Mouse (Mus musculus) heart, embryonic 13.5 days (tissue): ENCODE measurements around the gene Tex101. TPM values are rescaled to one million over a fixed set of nuclear protein-coding genes. Genes with fewer than 3 reads are reported as not detected.
"Not testable (repeated sequence)": the region's sequence is repeated elsewhere in the genome, so short reads cannot be mapped to it uniquely, and the experiment has no call there.

Experiments
- ATAC-seq: fragments of 200-750 bp; cut with Nextera tagmentation; 2 replicates; pipeline ENCODE4 v1.8.0; 2017; ENCODE audit warnings: moderate TSS enrichment; ENCODE audit not compliant: insufficient number of reproducible peaks, low FRiP score, low TSS enrichment; ENCODE audit errors: extremely low read depth
- H3K27ac ChIP-seq: fragments of 300-500 bp; sonication (generic); replicated peaks from 2 replicates; pipeline ENCODE4 v1.5.1; 2015; ENCODE audit warnings: moderate library complexity, mild to moderate bottlenecking, inconsistent platforms
- H3K27me3 ChIP-seq: fragments of 300-500 bp; sonication (generic); replicated peaks from 2 replicates; pipeline ENCODE4 v1.6.1; 2015; ENCODE audit warnings: mild to moderate bottlenecking, inconsistent platforms
- H3K36me3 ChIP-seq: fragments of 300-500 bp; sonication (generic); 2 replicates; pipeline ENCODE4 v1.6.1; 2015; ENCODE audit warnings: mild to moderate bottlenecking, inconsistent platforms
- H3K4me1 ChIP-seq: fragments of 300-500 bp; sonication (generic); 2 replicates; pipeline ENCODE4 v1.6.1; 2015; ENCODE audit warnings: inconsistent platforms
- H3K4me2 ChIP-seq: fragments of 300-500 bp; sonication (generic); 2 replicates; pipeline ENCODE4 v1.6.1; 2015; ENCODE audit warnings: inconsistent platforms, mild to moderate bottlenecking, moderate library complexity
- H3K4me3 ChIP-seq: fragments of 300-500 bp; sonication (generic); 2 replicates; pipeline ENCODE4 v1.5.1; 2015; ENCODE audit warnings: moderate library complexity, mild to moderate bottlenecking, inconsistent platforms
- H3K9ac ChIP-seq: fragments of 300-500 bp; sonication (generic); 2 replicates; pipeline ENCODE4 v1.6.1; 2015; ENCODE audit warnings: inconsistent platforms, mild to moderate bottlenecking, moderate library complexity
- H3K9me3 ChIP-seq: fragments of 300-500 bp; sonication (generic); 2 replicates; pipeline ENCODE4 v1.6.1; 2016; ENCODE audit warnings: inconsistent platforms
- WGBS: fragments of 180-500 bp; shearing (Covaris S2); methylation state at CpG from one replicate; pipeline ENCODE4 v1.1.7; 2015; ENCODE audit warnings: mixed read lengths; 5-methylcytosine and 5-hydroxymethylcytosine counted together
- polyA plus RNA-seq: library from polyadenylated mRNA; unstranded; fragments of >200 nt; fragmentation: Nextera tagmentation; extraction: Ambion mirVana; gene quantifications from 2 replicates; pipeline ENCODE4 v1.2.1, GENCODE M21; 2015

Tex101 gene
- polyA plus RNA-seq, 1 experiment from 2014 or later = not detected

DNA sequence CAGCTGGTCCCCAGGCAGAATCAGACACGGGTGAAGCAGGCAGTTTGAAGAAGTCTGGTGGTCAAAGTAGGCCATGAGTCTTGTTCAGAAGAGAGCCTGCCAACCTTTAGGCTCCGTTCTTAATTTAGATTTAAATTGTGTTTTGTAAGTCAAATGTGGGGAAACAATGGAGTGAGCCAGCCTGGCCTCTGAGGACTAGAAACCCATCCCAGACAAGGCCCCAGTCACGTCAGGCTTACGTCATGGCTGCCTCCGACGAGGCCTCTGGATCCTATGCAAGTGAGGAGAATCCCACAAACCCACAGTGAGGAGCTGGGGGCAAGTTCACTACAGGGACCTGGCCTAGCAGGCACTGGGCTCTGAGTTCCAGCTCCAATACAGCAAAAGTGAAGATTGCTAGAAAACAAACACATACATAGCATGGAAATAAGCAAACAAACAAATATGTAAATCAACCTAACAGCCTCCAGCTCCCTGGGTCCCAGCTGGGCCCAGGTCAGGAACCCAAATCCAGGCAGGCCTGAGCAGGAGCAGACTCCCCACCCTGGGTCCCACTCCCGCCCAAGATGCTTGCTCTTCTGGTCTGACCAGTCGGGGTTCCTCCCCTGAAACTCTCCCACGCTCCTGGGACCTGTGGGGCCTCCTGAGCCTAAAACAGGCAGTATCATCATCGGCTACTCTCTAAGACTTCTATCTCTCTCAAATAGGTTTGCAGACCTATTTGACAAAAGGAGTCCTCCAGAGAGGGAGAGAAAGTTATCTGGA, 46.2 kb downstream of the Tex101 start:
- H3K9me3 ChIP-seq = no peaks in the 10 kb centered on the region
- H3K36me3 ChIP-seq = no peaks in the 10 kb centered on the region
- peaks cover 35% of the 10 kb centered on the region for H3K27me3 ChIP-seq
- no peak overlapping the region for H3K4me3 ChIP-seq
- no peak overlapping the region for H3K4me2 ChIP-seq
- 75% methylated on average over 10 of the region's 10 CpGs for WGBS
- ATAC-seq = no peak
- peaks cover 4% of the 10 kb centered on the region for H3K4me1 ChIP-seq
- H3K27ac ChIP-seq = no peak overlapping the region
- no peak overlapping the region for H3K9ac ChIP-seq

DNA sequence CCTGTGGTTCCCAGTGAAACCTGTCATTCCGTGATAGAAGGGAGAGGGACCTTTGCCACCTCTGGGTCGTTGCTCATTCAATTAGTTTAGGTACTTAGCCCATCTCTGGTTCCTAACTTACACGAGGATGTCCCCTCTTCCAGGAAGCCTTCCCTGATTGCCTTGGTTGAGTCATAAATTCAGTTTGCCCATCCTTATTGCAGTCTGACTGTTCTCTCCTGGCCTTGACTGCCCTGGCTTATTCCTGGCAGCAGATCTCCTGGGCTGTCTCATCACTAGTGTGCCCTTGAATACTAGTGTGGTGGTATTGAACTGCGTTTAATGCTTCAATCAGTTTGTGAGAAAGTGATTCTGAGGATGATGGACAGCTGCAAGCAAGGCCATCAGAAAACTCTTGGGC, 46.8 kb downstream of the Tex101 start:
- WGBS = 68% methylated on average over 4 of the region's 4 CpGs
- Histone ChIP-seq H3K4me1 (peaks cover 4% of the 10 kb centered on the region), H3K9me3 (no peaks in the 10 kb centered on the region), H3K27ac (no peak overlapping the region), H3K9ac (no peak overlapping the region), H3K36me3 (no peaks in the 10 kb centered on the region), H3K27me3 (peaks cover 35% of the 10 kb centered on the region), H3K4me3 (no peak overlapping the region), H3K4me2 (peak overlapping the region; percentile 71; the same call in 1 of the 2 replicates)
- ATAC-seq = no peak

DNA sequence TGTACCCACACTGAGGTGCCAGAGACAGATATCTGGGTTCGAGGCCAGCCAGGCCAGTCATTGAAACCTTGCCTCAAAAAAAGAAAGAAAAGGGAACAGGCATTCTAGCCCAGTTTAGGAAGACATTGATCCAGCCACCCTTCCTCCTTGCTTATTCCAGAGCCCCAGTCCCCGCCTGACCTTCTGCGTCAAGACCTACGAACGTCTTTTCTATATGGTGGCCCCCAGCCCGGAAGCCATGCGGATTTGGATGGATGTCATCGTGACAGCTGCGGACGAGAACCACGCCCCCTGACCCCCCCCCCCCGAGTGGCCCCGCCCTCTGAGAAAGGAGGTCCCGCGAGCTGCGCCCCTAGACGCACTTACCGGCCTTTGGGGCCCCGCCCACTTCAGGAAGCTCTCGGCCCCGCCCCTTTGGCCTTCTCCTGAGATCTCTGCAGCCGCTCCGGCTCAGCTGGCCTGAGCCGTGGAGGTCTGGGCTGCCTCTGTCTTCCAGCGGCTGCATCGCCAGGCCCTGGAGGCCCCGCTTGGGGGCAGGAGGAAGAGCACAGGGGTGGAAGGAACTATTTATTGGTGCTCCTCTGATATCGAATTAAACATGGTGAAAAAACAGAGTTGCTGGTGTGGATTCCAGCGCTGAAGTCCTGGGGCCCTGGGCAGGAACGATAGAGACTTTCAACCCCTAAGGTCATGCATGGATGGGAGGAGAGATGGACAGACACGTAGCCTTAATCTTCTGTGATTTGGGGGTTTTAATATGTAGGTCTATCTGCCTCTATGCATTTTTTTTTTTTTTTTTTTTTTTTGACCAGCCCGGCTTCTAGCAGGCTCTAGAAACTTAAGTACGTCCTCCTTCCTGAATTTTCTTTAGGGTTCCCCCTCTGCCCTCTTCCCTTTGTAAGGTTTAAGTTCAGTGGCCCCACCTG, 47.5 kb downstream of the Tex101 start:
- Histone ChIP-seq H3K9ac (peak overlapping the region; percentile 80), H3K9me3 (no peaks in the 10 kb centered on the region), H3K4me1 (peaks cover 4% of the 10 kb centered on the region), H3K27me3 (peaks cover 32% of the 10 kb centered on the region), H3K36me3 (no peaks in the 10 kb centered on the region), H3K4me2 (peak overlapping the region; percentile 71), H3K27ac (no peak overlapping the region), H3K4me3 (peak overlapping the region; percentile 49)
- WGBS = 9% methylated on average over 33 of the region's 33 CpGs
- ATAC-seq = peak; percentile 62; the same call in 1 of the 2 replicates

DNA sequence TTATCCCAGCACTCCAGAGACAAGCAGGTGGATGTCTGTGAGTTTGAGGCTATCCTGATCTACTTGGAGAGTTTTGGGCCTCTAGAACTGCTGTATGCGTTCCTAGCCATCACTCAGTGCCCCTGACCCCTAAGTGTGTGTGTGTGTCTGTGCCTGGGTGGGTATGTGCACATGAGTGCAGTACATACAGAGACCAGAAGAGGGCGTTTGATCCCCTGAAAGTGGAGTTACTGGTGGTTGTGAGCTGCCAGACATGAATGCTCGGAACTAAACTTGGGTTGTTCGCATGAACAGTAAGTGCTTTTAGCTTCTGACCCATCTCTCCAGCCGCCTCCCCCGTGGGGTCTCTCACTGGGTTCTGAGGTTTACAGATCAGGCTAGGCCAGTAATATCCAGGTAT, 53.5 kb downstream of the Tex101 start:
- ATAC-seq = no peak
- Histone ChIP-seq H3K4me2 (no peak overlapping the region), H3K4me3 (no peak overlapping the region), H3K27me3 (peaks cover 42% of the 10 kb centered on the region), H3K27ac (no peak overlapping the region), H3K4me1 (no peaks in the 10 kb centered on the region), H3K36me3 (no peaks in the 10 kb centered on the region), H3K9ac (no peak overlapping the region), H3K9me3 (peaks cover 8% of the 10 kb centered on the region; the same call in 1 of the 2 replicates)
- 73% methylated on average over 6 of the region's 6 CpGs for WGBS

DNA sequence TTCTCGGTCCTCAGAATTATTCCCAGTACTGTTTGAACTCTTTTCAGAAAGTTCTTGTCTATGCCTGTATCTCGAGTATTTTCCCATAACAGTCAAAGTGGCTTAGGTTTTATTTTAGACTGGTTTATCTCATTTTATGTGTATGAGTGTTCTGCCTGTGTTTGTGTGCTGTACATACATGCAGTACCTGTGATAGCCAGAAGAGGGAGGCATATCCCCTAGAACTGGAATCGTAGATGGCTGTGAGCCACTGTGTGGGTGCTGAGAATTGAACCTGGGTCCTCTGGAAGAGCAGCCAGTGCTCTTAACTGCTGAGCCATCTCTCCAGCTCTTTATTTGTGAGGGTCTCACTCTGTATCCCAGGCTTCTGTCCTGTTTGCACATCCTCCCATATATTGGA, 55.3 kb downstream of the Tex101 start:
- H3K27ac ChIP-seq = no peak overlapping the region
- H3K27me3 ChIP-seq = peaks cover 26% of the 10 kb centered on the region
- WGBS = 71% methylated on average over 3 of the region's 3 CpGs
- no peak overlapping the region for H3K9ac ChIP-seq
- ATAC-seq = no peak
- no peak overlapping the region for H3K4me3 ChIP-seq
- H3K4me1 ChIP-seq = no peaks in the 10 kb centered on the region
- H3K4me2 ChIP-seq = no peak overlapping the region
- no peaks in the 10 kb centered on the region for H3K36me3 ChIP-seq
- H3K9me3 ChIP-seq = peaks cover 8% of the 10 kb centered on the region; the same call in 1 of the 2 replicates

DNA sequence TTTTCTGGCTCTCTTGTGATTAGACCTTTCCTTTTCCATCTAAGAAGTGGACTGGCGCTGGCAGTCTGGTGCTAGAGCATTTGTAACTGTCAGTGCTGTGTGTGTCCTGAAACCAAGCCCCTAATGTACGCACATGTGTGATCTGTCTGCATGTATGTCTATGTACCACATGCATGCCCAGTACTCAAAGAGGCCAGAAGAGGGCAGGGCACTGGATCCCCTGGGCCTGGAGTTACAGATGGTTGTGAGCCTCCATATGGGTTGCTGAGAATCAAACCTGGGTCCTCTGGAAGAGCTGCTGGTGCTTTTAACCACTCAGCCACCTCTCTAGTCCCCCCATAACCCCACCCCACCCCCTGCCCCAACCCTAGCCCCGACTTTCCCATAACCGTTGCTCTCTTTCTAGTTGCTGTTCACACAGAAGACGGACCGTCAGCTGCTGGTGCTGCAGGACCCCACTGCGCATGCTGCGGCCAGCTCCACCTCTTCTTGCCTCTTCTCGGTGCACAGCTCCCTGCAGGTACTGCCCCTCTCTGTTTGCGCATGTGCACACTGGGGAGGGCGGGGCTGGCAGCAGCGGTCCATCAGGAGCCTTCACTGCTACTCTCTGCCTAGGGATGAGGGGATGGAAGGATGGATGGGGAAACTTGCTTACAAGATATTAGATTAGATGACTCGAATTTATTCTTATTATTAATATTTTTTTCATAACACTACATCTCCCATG, 56.6 kb downstream of the Tex101 start:
- WGBS = 41% methylated on average over 13 of the region's 13 CpGs
- ATAC-seq = no peak
- no peak overlapping the region for H3K9ac ChIP-seq

DNA sequence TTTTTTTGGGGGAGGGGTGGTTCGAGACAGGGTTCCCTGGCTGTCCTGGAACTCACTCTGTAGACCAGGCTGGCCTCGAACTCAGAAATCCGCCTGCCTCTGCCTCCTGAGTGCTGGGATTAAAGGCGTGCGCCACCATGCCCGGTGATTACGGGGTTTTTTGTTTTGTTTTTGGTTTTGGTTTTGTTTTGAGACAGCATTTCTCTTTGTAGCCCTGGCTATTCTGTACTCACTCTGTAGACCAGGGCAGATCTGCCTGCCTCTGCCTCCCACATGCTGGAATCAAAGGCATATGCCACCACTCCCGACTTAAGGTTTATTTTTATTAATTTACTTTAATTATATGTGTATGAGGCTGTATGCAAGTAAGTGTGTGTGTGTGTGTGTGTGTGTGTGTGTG, 58.1 kb downstream of the Tex101 start:
- H3K4me2 ChIP-seq, H3K4me3 ChIP-seq, H3K9me3 ChIP-seq, H3K9ac ChIP-seq, H3K36me3 ChIP-seq, H3K4me1 ChIP-seq, H3K27ac ChIP-seq, ATAC-seq: not testable (repeated sequence)
- H3K27me3 ChIP-seq = peaks cover 29% of the 10 kb centered on the region
- 84% methylated on average over 8 of the region's 8 CpGs for WGBS

More for the DNA sequence above, 56.6 kb downstream of the Tex101 start:
- Histone ChIP-seq H3K4me3 (no peak overlapping the region), H3K36me3 (no peaks in the 10 kb centered on the region), H3K4me1 (no peaks in the 10 kb centered on the region), H3K27me3 (peaks cover 18% of the 10 kb centered on the region), H3K4me2 (no peak overlapping the region), H3K9me3 (peaks cover 8% of the 10 kb centered on the region; the same call in 1 of the 2 replicates), H3K27ac (no peak overlapping the region)

Other genes with a start within 250 kb of the Tex101 start
- not detected in 2 replicates for gene Irgc1, start 224.4 kb downstream of the Tex101 start, polyA plus RNA-seq
- gene Plaur, start 214.2 kb downstream of the Tex101 start, polyA plus RNA-seq = 8.3 and 9.8 TPM in 2 replicates
- 0.60 and 0.80 TPM in 2 replicates for gene Cadm4, start 194.7 kb downstream of the Tex101 start, polyA plus RNA-seq
- 32.9 and 36.7 TPM in 2 replicates for gene Zfp428, start 169.7 kb downstream of the Tex101 start, polyA plus RNA-seq
- gene AC161166.1, start 164.2 kb downstream of the Tex101 start, polyA plus RNA-seq = 0.17 and 0.18 TPM in 2 replicates
- 4.6 and 5.6 TPM in 2 replicates for gene Irgq, start 146.0 kb downstream of the Tex101 start, polyA plus RNA-seq
- not detected in 2 replicates for gene Pinlyp, start 130.6 kb downstream of the Tex101 start, polyA plus RNA-seq
- 72.9 and 77.8 TPM in 2 replicates for gene Xrcc1, start 130.4 kb downstream of the Tex101 start, polyA plus RNA-seq
- gene Ethe1, start 89.1 kb downstream of the Tex101 start, polyA plus RNA-seq = 19.3 and 23.9 TPM in 2 replicates
- gene Zfp575, start 89.0 kb downstream of the Tex101 start, polyA plus RNA-seq = 0.78 and 0.88 TPM in 2 replicates
- 0.05 TPM in 1 of 2 replicates, not detected in the other for gene Phldb3, start 65.9 kb downstream of the Tex101 start, polyA plus RNA-seq
- gene Lypd3, start 40.1 kb downstream of the Tex101 start, polyA plus RNA-seq = 0.09 and 0.20 TPM in 2 replicates
- gene BC049730, start 32.6 kb upstream of the Tex101 start, polyA plus RNA-seq = not detected in 2 replicates
- gene Gm4763, start 50.2 kb upstream of the Tex101 start, polyA plus RNA-seq = not detected in 2 replicates
- gene Cd177, start 83.6 kb upstream of the Tex101 start, polyA plus RNA-seq = 0.16 TPM in 1 of 2 replicates, not detected in the other
- gene Ceacam10, start 100.5 kb upstream of the Tex101 start, polyA plus RNA-seq = not detected in 2 replicates
- gene Gm9844, start 185.5 kb upstream of the Tex101 start, polyA plus RNA-seq = 10.6 and 11.8 TPM in 2 replicates
- not detected in 2 replicates for gene Lypd4, start 193.3 kb upstream of the Tex101 start, polyA plus RNA-seq
- gene Dmrtc2, start 193.4 kb upstream of the Tex101 start, polyA plus RNA-seq = 0.08 TPM in 1 of 2 replicates, not detected in the other
- gene Rps19, start 207.7 kb upstream of the Tex101 start, polyA plus RNA-seq = 1,220 and 1,401 TPM in 2 replicates
- gene Cd79a, start 220.7 kb upstream of the Tex101 start, polyA plus RNA-seq = 0.25 and 0.39 TPM in 2 replicates
- 59.0 and 64.0 TPM in 2 replicates for gene Arhgef1, start 226.2 kb upstream of the Tex101 start, polyA plus RNA-seq